Mouse (Mus musculus): ENCODE results near the gene 0610010K14Rik. TPM values are rescaled to one million over a fixed set of nuclear protein-coding genes. Genes with fewer than 3 reads are reported as not detected.
A peak's percentile ranks its signal among the peaks of the same experiment; 100 is the strongest.

Gene 0610010K14Rik
- polyA plus RNA-seq, 1 experiment from 2014 or later: 171 TPM

- Histone ChIP-seq H3K4me3 (replicated peaks; ENCODE audit: low read depth, low read length) (no peak overlapping the region), H3K36me3 (ENCODE audit: control insufficient read depth, insufficient read depth, low read length) (no peaks in the 10 kb centered on the region), H3K9ac (replicated peaks; ENCODE audit: low read length) (no peak overlapping the region), H3K4me1 (ENCODE audit: control insufficient read depth, insufficient read depth, low read length) (no peaks in the 10 kb centered on the region), H3K27ac (replicated peaks; ENCODE audit: low read depth, low read length) (no peak overlapping the region), H3K4me2 (ENCODE audit: low read length) (no peak overlapping the region), H3K27me3 (ENCODE audit: control insufficient read depth, insufficient read depth, low read length) (0 out of 2 replicates have a peak, but pooled peaks cover 4% of the 10 kb centered on the region), H3K9me3 (ENCODE audit: control insufficient read depth, low read length) (no peaks in the 10 kb centered on the region)
- WGBS: 90% methylated on average over 7 of the region's 7 CpGs
- no peak for DNase-seq
- ATAC-seq (ENCODE audit: low FRiP score, low TSS enrichment): no peak
Measured at GRCm38 (mm10) chr11:70207283-70207682, 30.4 kb downstream of the 0610010K14Rik start.

GRCm38 (mm10) chr11:70206801-70207200 is 30.9 kb downstream of the 0610010K14Rik start:
- Histone ChIP-seq H3K36me3 (ENCODE audit: control insufficient read depth, insufficient read depth, low read length) (no peaks in the 10 kb centered on the region), H3K4me3 (replicated peaks; ENCODE audit: low read depth, low read length) (no peak overlapping the region), H3K4me1 (ENCODE audit: control insufficient read depth, insufficient read depth, low read length) (no peaks in the 10 kb centered on the region), H3K9ac (replicated peaks; ENCODE audit: low read length) (no peak overlapping the region), H3K4me2 (ENCODE audit: low read length) (no peak overlapping the region), H3K9me3 (ENCODE audit: control insufficient read depth, low read length) (no peaks in the 10 kb centered on the region), H3K27ac (replicated peaks; ENCODE audit: low read depth, low read length) (no peak overlapping the region), H3K27me3 (ENCODE audit: control insufficient read depth, insufficient read depth, low read length) (no peaks in the 10 kb centered on the region)
- no peak for ATAC-seq (ENCODE audit: low FRiP score, low TSS enrichment)
- DNase-seq: no peak
- WGBS: 90% methylated on average over 2 of the region's 2 CpGs

GRCm38 (mm10) chr11:70201691-70202090 is 36.0 kb downstream of the 0610010K14Rik start:
- H3K4me1 ChIP-seq (ENCODE audit: control insufficient read depth, insufficient read depth, low read length): no peaks in the 10 kb centered on the region
- WGBS: 39% methylated on average over 5 of the region's 5 CpGs
- ATAC-seq (ENCODE audit: low FRiP score, low TSS enrichment) (no peak), DNase-seq (peak; percentile 93)
- H3K27ac ChIP-seq (replicated peaks; ENCODE audit: low read depth, low read length): no peak overlapping the region
- no peak overlapping the region for H3K4me3 ChIP-seq (replicated peaks; ENCODE audit: low read depth, low read length)
- H3K27me3 ChIP-seq (ENCODE audit: control insufficient read depth, insufficient read depth, low read length): no peaks in the 10 kb centered on the region
- H3K4me2 ChIP-seq (ENCODE audit: low read length): no peak overlapping the region; the same call in 1 of the 2 replicates
- no peaks in the 10 kb centered on the region for H3K9me3 ChIP-seq (ENCODE audit: control insufficient read depth, low read length)
- H3K36me3 ChIP-seq (ENCODE audit: control insufficient read depth, insufficient read depth, low read length): no peaks in the 10 kb centered on the region
- no peak overlapping the region for H3K9ac ChIP-seq (replicated peaks; ENCODE audit: low read length)

- WGBS: 79% methylated on average over 5 of the region's 5 CpGs
- no peak for DNase-seq
Measured at GRCm38 (mm10) chr11:70200036-70200608, 37.6 kb downstream of the 0610010K14Rik start.

GRCm38 (mm10) chr11:70199107-70199506 is 38.6 kb downstream of the 0610010K14Rik start:
- DNase-seq (no peak), ATAC-seq (ENCODE audit: low FRiP score, low TSS enrichment) (no peak)
- H3K4me1 ChIP-seq (ENCODE audit: control insufficient read depth, insufficient read depth, low read length): no peaks in the 10 kb centered on the region
- no peak overlapping the region for H3K4me3 ChIP-seq (replicated peaks; ENCODE audit: low read depth, low read length)
- no peaks in the 10 kb centered on the region for H3K9me3 ChIP-seq (ENCODE audit: control insufficient read depth, low read length)
- no peak overlapping the region for H3K27ac ChIP-seq (replicated peaks; ENCODE audit: low read depth, low read length)
- WGBS: 82% methylated on average over 8 of the region's 8 CpGs
- no peaks in the 10 kb centered on the region for H3K36me3 ChIP-seq (ENCODE audit: control insufficient read depth, insufficient read depth, low read length)
- no peak overlapping the region for H3K4me2 ChIP-seq (ENCODE audit: low read length)
- H3K9ac ChIP-seq (replicated peaks; ENCODE audit: low read length): no peak overlapping the region
- no peaks in the 10 kb centered on the region for H3K27me3 ChIP-seq (ENCODE audit: control insufficient read depth, insufficient read depth, low read length)

More at GRCm38 (mm10) chr11:70200036-70200608, 37.6 kb downstream of the 0610010K14Rik start:
- Histone ChIP-seq H3K36me3 (ENCODE audit: control insufficient read depth, insufficient read depth, low read length) (no peaks in the 10 kb centered on the region), H3K4me3 (replicated peaks; ENCODE audit: low read depth, low read length) (no peak overlapping the region), H3K4me2 (ENCODE audit: low read length) (no peak overlapping the region), H3K9ac (replicated peaks; ENCODE audit: low read length) (no peak overlapping the region), H3K27ac (replicated peaks; ENCODE audit: low read depth, low read length) (no peak overlapping the region), H3K27me3 (ENCODE audit: control insufficient read depth, insufficient read depth, low read length) (no peaks in the 10 kb centered on the region), H3K4me1 (ENCODE audit: control insufficient read depth, insufficient read depth, low read length) (no peaks in the 10 kb centered on the region), H3K9me3 (ENCODE audit: control insufficient read depth, low read length) (no peaks in the 10 kb centered on the region)
- no peak for ATAC-seq (ENCODE audit: low FRiP score, low TSS enrichment)

- H3K9me3 ChIP-seq (ENCODE audit: control insufficient read depth, low read length): no peaks in the 10 kb centered on the region
- no peak for ATAC-seq (ENCODE audit: low FRiP score, low TSS enrichment)
- H3K36me3 ChIP-seq (ENCODE audit: control insufficient read depth, insufficient read depth, low read length): no peaks in the 10 kb centered on the region
- H3K4me2 ChIP-seq (ENCODE audit: low read length): no peak overlapping the region
- no peak overlapping the region for H3K27ac ChIP-seq (replicated peaks; ENCODE audit: low read depth, low read length)
- DNase-seq: no peak
- no peaks in the 10 kb centered on the region for H3K27me3 ChIP-seq (ENCODE audit: control insufficient read depth, insufficient read depth, low read length)
- WGBS: 87% methylated on average over 3 of the region's 3 CpGs
- H3K4me3 ChIP-seq (replicated peaks; ENCODE audit: low read depth, low read length): no peak overlapping the region
- no peaks in the 10 kb centered on the region for H3K4me1 ChIP-seq (ENCODE audit: control insufficient read depth, insufficient read depth, low read length)
- H3K9ac ChIP-seq (replicated peaks; ENCODE audit: low read length): no peak overlapping the region
Measured at GRCm38 (mm10) chr11:70198332-70198731, 39.4 kb downstream of the 0610010K14Rik start.

GRCm38 (mm10) chr11:70193354-70194285 is 44.1 kb downstream of the 0610010K14Rik start:
- Histone ChIP-seq H3K36me3 (ENCODE audit: control insufficient read depth, insufficient read depth, low read length) (no peaks in the 10 kb centered on the region), H3K4me2 (ENCODE audit: low read length) (no peak overlapping the region), H3K4me1 (ENCODE audit: control insufficient read depth, insufficient read depth, low read length) (no peaks in the 10 kb centered on the region), H3K9ac (replicated peaks; ENCODE audit: low read length) (no peak overlapping the region), H3K9me3 (ENCODE audit: control insufficient read depth, low read length) (no peaks in the 10 kb centered on the region), H3K27me3 (ENCODE audit: control insufficient read depth, insufficient read depth, low read length) (no peaks in the 10 kb centered on the region), H3K27ac (replicated peaks; ENCODE audit: low read depth, low read length) (no peak overlapping the region), H3K4me3 (replicated peaks; ENCODE audit: low read depth, low read length) (no peak overlapping the region)
- ATAC-seq (ENCODE audit: low FRiP score, low TSS enrichment) (no peak), DNase-seq (no peak)
- 59% methylated on average over 11 of the region's 11 CpGs for WGBS

GRCm38 (mm10) chr11:70192157-70192556 is 45.6 kb downstream of the 0610010K14Rik start:
- H3K36me3 ChIP-seq (ENCODE audit: control insufficient read depth, insufficient read depth, low read length): no peaks in the 10 kb centered on the region
- H3K27ac ChIP-seq (replicated peaks; ENCODE audit: low read depth, low read length): no peak overlapping the region
- whole genome bisulfite sequencing: 82% methylated on average over 4 of the region's 4 CpGs
- no peak for DNase-seq
- no peak for ATAC-seq (ENCODE audit: low FRiP score, low TSS enrichment)
- H3K4me2 ChIP-seq (ENCODE audit: low read length): no peak overlapping the region
- no peak overlapping the region for H3K4me3 ChIP-seq (replicated peaks; ENCODE audit: low read depth, low read length)
- no peaks in the 10 kb centered on the region for H3K27me3 ChIP-seq (ENCODE audit: control insufficient read depth, insufficient read depth, low read length)
- H3K9me3 ChIP-seq (ENCODE audit: control insufficient read depth, low read length): no peaks in the 10 kb centered on the region
- no peak overlapping the region for H3K9ac ChIP-seq (replicated peaks; ENCODE audit: low read length)
- H3K4me1 ChIP-seq (ENCODE audit: control insufficient read depth, insufficient read depth, low read length): no peaks in the 10 kb centered on the region

Data from midbrain, embryonic 14.5 days (tissue).